Mouse (Mus musculus) neural tube, embryonic 14.5 days (tissue): ENCODE data around the gene Sec24c. TPM values are rescaled to one million over a fixed set of nuclear protein-coding genes. Genes with fewer than 3 reads are reported as not detected.

ENCODE experiments used
- ATAC-seq: fragments of 200-750 bp; cut with Nextera tagmentation; 2 replicates; pipeline ENCODE4 v1.8.0; 2017; ENCODE audit warnings: low read depth, mild to moderate bottlenecking, moderate TSS enrichment, moderate library complexity
- H3K27ac ChIP-seq: fragments of 300-500 bp; sonication (generic); 2 replicates; pipeline ENCODE4 v1.5.1; 2014; ENCODE audit warnings: low read depth, mild to moderate bottlenecking, control low read depth, low read length, moderate library complexity, mixed read lengths
- H3K27me3 ChIP-seq: fragments of 300-500 bp; sonication (generic); 2 replicates; pipeline ENCODE4 v1.6.1; 2014; ENCODE audit warnings: low read length; ENCODE audit not compliant: control insufficient read depth, insufficient read depth
- H3K36me3 ChIP-seq: fragments of 300-500 bp; sonication (generic); 2 replicates; pipeline ENCODE4 v1.6.1; 2014; ENCODE audit warnings: low read length, mixed read lengths; ENCODE audit not compliant: control insufficient read depth, insufficient read depth
- H3K4me1 ChIP-seq: fragments of 300-500 bp; sonication (generic); 2 replicates; pipeline ENCODE4 v1.6.1; 2014; ENCODE audit warnings: low read length; ENCODE audit not compliant: control insufficient read depth, insufficient read depth
- H3K4me2 ChIP-seq: fragments of 300-500 bp; sonication (generic); 2 replicates; pipeline ENCODE4 v1.6.1; 2014; ENCODE audit warnings: mild to moderate bottlenecking, low read depth, low read length, control low read depth
- H3K4me3 ChIP-seq: fragments of 300-500 bp; sonication (generic); 2 replicates; pipeline ENCODE4 v1.5.1; 2014; ENCODE audit warnings: low read depth, low read length, control low read depth, mixed read lengths
- H3K9ac ChIP-seq: fragments of 300-500 bp; sonication (generic); replicated peaks from 2 replicates; pipeline ENCODE4 v1.6.1; 2014; ENCODE audit warnings: low read depth, mild to moderate bottlenecking, control low read depth, low read length, mixed read lengths
- H3K9me3 ChIP-seq: fragments of 300-500 bp; sonication (generic); 2 replicates; pipeline ENCODE4 v1.6.1; 2016; ENCODE audit warnings: low read length; ENCODE audit not compliant: control insufficient read depth
- WGBS: fragments of 180-500 bp; shearing (Covaris S2); extraction: QIAGEN DNeasy Blood & Tissue Kit; methylation state at CpG from one replicate; pipeline ENCODE4 v1.1.7; 2014; 5-methylcytosine and 5-hydroxymethylcytosine counted together
- polyA plus RNA-seq: library from polyadenylated mRNA; unstranded; fragments of >200 nt; fragmentation: Nextera tagmentation; extraction: Ambion mirVana; gene quantifications from 2 replicates; pipeline ENCODE4 v1.2.1, GENCODE M21; 2014

The Sec24c gene
- polyA plus RNA-seq, 1 experiment from 2014 or later = 74.4 TPM

DNA sequence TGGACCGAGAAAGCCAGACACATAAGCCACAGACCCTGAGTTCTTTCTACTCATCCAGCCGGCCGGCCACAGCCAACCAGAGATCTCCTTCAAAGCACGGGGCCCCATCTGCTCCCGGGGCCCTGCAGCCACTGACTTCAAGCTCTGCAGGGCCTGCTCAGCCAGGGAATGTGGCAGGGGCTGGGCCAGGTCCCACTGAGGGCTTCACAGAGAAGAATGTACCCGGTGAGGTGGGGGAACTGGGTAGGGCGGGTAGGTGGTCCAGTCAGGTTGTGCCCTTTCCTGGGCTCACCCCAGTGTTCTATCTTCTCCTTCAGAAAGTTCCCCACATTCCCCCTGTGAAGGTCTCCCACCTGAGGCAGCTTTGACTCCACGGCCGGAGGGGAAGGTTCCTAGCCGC is 44.3 kb downstream of the Sec24c start:
- Histone ChIP-seq H3K27ac (no peak overlapping the region), H3K4me1 (no peaks in the 10 kb centered on the region), H3K9me3 (no peaks in the 10 kb centered on the region), H3K4me3 (no peak overlapping the region), H3K27me3 (no peaks in the 10 kb centered on the region), H3K4me2 (no peak overlapping the region), H3K9ac (no peak overlapping the region), H3K36me3 (peaks cover 94% of the 10 kb centered on the region)
- WGBS = 94% methylated on average over 10 of the region's 10 CpGs
- no peak for ATAC-seq

DNA sequence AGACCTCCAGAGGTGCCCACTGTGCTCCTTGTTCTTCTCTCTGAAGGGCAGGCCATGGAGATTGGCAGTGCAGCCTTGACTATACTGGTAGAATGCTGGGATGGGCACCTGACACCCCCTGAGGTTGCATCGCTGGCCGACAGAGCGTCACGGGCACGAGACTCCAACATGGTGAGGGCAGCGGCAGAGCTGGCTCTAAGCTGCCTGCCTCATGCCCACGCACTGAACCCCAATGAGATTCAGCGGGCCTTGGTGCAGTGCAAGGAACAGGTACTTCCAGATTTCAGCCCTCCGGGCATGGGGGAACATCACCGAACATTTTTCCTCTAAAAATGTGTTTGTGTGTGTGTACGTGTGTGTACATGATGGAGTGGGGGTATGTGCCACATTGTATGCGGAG is 45.7 kb downstream of the Sec24c start:
- H3K9me3 ChIP-seq = no peaks in the 10 kb centered on the region
- no peaks in the 10 kb centered on the region for H3K4me1 ChIP-seq
- H3K27me3 ChIP-seq = no peaks in the 10 kb centered on the region
- H3K4me2 ChIP-seq = no peak overlapping the region
- H3K4me3 ChIP-seq = no peak overlapping the region
- peaks cover 90% of the 10 kb centered on the region for H3K36me3 ChIP-seq
- 93% methylated on average over 12 of the region's 12 CpGs for WGBS
- no peak for ATAC-seq
- H3K27ac ChIP-seq = no peak overlapping the region
- H3K9ac ChIP-seq = no peak overlapping the region

DNA sequence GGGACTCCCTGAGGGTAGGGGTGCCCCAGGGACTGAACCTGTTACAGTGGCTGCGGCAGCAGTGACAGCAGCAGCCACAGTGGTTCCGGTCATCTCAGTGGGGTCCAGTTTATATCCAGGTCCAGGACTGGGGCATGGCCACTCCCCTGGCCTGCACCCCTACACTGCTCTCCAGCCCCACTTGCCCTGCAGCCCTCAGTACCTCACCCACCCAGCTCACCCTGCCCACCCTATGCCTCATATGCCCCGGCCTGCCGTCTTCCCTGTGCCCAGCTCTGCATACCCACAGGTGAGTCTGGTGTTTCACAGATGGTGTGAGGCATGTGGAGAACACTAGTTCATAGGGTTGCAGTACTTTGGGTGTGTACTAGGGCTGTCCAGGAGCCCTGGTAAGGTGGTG is 47.3 kb downstream of the Sec24c start:
- WGBS = 91% methylated on average over 4 of the region's 4 CpGs
- no peak overlapping the region for H3K27ac ChIP-seq
- peaks cover 90% of the 10 kb centered on the region for H3K36me3 ChIP-seq
- no peaks in the 10 kb centered on the region for H3K4me1 ChIP-seq
- H3K9me3 ChIP-seq = no peaks in the 10 kb centered on the region
- ATAC-seq = no peak
- H3K9ac ChIP-seq = no peak overlapping the region
- no peak overlapping the region for H3K4me2 ChIP-seq
- no peaks in the 10 kb centered on the region for H3K27me3 ChIP-seq
- H3K4me3 ChIP-seq = no peak overlapping the region

- Histone ChIP-seq H3K4me2 (no peak overlapping the region), H3K27ac (no peak overlapping the region), H3K9ac (no peak overlapping the region), H3K4me1 (no peaks in the 10 kb centered on the region), H3K36me3 (peaks cover 84% of the 10 kb centered on the region), H3K27me3 (no peaks in the 10 kb centered on the region), H3K4me3 (no peak overlapping the region), H3K9me3 (no peaks in the 10 kb centered on the region)
- no peak for ATAC-seq
- 88% methylated on average over 12 of the region's 12 CpGs for WGBS
These were observed 48.9 kb downstream of the Sec24c start for GRCm38 (mm10) chr14:20723006-20723405.

DNA sequence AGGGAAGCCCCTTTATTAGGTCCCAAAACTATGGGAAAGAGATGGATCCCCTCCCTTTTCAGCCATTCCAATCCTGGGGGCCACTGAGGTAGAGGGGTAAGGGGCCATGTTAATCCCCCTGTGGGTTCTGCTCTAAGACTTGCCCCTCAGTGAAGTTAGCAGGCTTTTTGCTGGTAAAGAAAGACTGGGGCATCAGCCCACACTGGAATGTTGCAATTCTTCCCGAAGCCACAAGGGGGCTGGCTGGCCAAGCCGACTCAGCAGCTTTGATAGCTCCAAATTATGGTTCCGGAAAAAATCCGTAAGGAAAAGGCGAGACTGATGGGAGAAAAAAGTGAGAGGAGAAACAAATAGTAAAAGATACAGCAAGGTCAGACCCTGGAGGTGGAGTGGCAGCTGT is 49.9 kb downstream of the Sec24c start:
- Histone ChIP-seq H3K27me3 (no peaks in the 10 kb centered on the region), H3K4me2 (no peak overlapping the region), H3K4me1 (no peaks in the 10 kb centered on the region), H3K9ac (no peak overlapping the region), H3K9me3 (no peaks in the 10 kb centered on the region), H3K4me3 (no peak overlapping the region), H3K27ac (no peak overlapping the region), H3K36me3 (peaks cover 82% of the 10 kb centered on the region)
- ATAC-seq = peak; percentile 52; the same call in 1 of the 2 replicates
- 25% methylated on average over 5 of the region's 5 CpGs for WGBS

DNA sequence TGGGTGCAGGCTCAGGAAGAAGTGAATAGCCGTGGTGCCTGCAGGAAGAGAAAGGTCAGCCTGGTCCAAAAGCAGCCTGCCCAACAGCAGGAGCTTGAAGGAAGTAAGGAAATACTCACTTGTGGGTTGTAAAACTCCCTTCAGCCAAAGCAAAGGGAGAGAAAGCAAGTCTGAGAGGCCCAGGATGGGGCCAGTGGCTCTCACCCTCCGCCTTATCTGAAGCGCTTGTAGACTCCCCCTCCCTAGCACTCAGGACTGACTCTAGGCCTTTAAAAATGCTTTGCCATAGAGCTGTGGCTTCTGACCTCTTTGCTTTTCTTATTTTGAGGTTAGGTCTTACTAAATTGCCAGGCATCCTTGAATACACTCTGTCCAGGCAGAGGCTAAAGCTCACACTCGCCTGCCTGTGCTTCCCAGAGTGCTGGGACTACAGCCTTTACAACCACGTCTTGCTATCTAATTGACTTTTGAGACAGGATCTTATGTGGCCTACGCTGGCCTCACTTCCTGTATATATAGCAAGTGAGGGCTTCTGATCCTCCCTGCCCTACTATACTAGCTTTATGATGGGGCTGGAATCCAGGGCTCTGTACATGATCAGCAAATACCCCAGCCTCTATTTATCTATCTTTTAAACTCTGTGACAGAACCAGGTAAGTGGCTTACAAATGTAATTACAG is 51.7 kb downstream of the Sec24c start:
- Histone ChIP-seq H3K4me1 (no peaks in the 10 kb centered on the region), H3K36me3 (peaks cover 73% of the 10 kb centered on the region), H3K4me3 (no peak overlapping the region), H3K9me3 (no peaks in the 10 kb centered on the region), H3K27ac (no peak overlapping the region), H3K27me3 (no peaks in the 10 kb centered on the region), H3K4me2 (no peak overlapping the region), H3K9ac (no peak overlapping the region)
- 80% methylated on average over 6 of the region's 6 CpGs for WGBS
- no peak for ATAC-seq

DNA sequence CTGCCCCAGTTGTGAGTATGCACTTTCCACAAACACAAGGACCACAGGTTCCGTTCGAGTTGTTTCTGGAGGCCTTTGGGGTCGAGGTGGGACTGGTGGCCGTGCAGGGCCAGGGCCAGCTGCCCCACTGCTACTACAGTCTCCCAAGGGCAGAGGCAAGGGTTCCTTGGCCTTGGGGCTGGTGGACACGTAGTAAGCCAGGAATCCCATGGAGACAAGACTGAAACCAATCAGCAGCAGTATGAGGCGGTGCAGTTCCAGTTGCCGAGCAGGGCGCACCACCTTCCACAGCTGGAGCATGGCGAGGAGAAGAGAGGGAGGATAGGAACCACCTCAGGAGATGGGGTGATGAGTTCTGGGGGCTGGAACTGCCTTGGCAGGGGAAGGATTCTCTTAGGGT is 55.8 kb downstream of the Sec24c start:
- ATAC-seq = no peak
- Histone ChIP-seq H3K4me3 (no peak overlapping the region), H3K4me2 (no peak overlapping the region), H3K27ac (no peak overlapping the region), H3K27me3 (no peaks in the 10 kb centered on the region), H3K9me3 (no peaks in the 10 kb centered on the region), H3K4me1 (peaks cover 11% of the 10 kb centered on the region), H3K36me3 (peaks cover 38% of the 10 kb centered on the region), H3K9ac (no peak overlapping the region)
- WGBS = 93% methylated on average over 9 of the region's 9 CpGs

GRCm38 (mm10) chr14:20730853-20731602 is 56.9 kb downstream of the Sec24c start:
- H3K9ac ChIP-seq = no peak overlapping the region
- peaks cover 31% of the 10 kb centered on the region for H3K36me3 ChIP-seq
- no peak overlapping the region for H3K4me3 ChIP-seq
- WGBS = 94% methylated on average over 9 of the region's 9 CpGs
- H3K27me3 ChIP-seq = no peaks in the 10 kb centered on the region
- H3K9me3 ChIP-seq = no peaks in the 10 kb centered on the region
- H3K4me2 ChIP-seq = no peak overlapping the region
- ATAC-seq = no peak
- H3K27ac ChIP-seq = no peak overlapping the region
- peaks cover 14% of the 10 kb centered on the region for H3K4me1 ChIP-seq
